Mouse (Mus musculus) myocyte (in vitro differentiated cells): ENCODE data around the gene Cdh18. TPM values are rescaled to one million over a fixed set of nuclear protein-coding genes. Genes with fewer than 3 reads are reported as not detected.
A peak's percentile ranks its signal among the peaks of the same experiment; 100 is the strongest.

Experiments used
- H3K27me3 ChIP-seq: one replicate; pipeline ENCODE4 v1.6.1; 2011; ENCODE audit not compliant: control insufficient read depth, insufficient read depth, insufficient read length
- H3K36me3 ChIP-seq: one replicate; pipeline ENCODE4 v1.6.1; 2011; ENCODE audit not compliant: control insufficient read depth, insufficient read depth
- H3K4me2 ChIP-seq: one replicate; pipeline ENCODE4 v1.6.1; 2011; ENCODE audit warnings: low read depth, control low read depth
- H3K4me3 ChIP-seq: one replicate; pipeline ENCODE4 v1.5.1; 2011; ENCODE audit warnings: mild to moderate bottlenecking, control low read depth, moderate library complexity
- H3K79me2 ChIP-seq: one replicate; pipeline ENCODE4 v1.6.1; 2011; ENCODE audit not compliant: control insufficient read depth, insufficient read depth
- H3ac ChIP-seq: one replicate; pipeline ENCODE4 v1.6.1; 2011; ENCODE audit not compliant: control insufficient read depth, insufficient read length
- CEBPB ChIP-seq: IDR thresholded peaks from 2 replicates; pipeline ENCODE4 v1.6.1; 2011; ENCODE audit warnings: mild to moderate bottlenecking, moderate library complexity; ENCODE audit not compliant: poor library complexity, insufficient read depth, severe bottlenecking
- E2F4 ChIP-seq: IDR thresholded peaks from one replicate; pipeline ENCODE4 v1.6.1; 2011; ENCODE audit warnings: mild to moderate bottlenecking, control low read depth, moderate library complexity; ENCODE audit not compliant: insufficient read depth
- MAX ChIP-seq: IDR thresholded peaks from one replicate; pipeline ENCODE4 v1.6.1; 2011; ENCODE audit warnings: low read depth, mild to moderate bottlenecking, control low read depth
- MYOD1 ChIP-seq, 3 experiments: IDR thresholded peaks; one replicate each; pipeline ENCODE4 v1.6.1; 2011; ENCODE audit warnings: control low read depth in 2 of 3, low read depth in 2 of 3, mild to moderate bottlenecking in 2 of 3, moderate library complexity in 1 of 3; ENCODE audit not compliant: insufficient read length in 2 of 3, control insufficient read depth in 1 of 3
- MYOG ChIP-seq, 3 experiments: IDR thresholded peaks; one replicate each; pipeline ENCODE4 v1.6.1; 2011; ENCODE audit warnings: control low read depth in 2 of 3, low read depth in 2 of 3, mild to moderate bottlenecking in 2 of 3; ENCODE audit not compliant: insufficient read length in 2 of 3, control insufficient read depth in 1 of 3, insufficient read depth in 1 of 3
- POLR2A ChIP-seq: IDR thresholded peaks from one replicate; pipeline ENCODE4 v1.6.1; 2011; ENCODE audit warnings: low read depth, mild to moderate bottlenecking, control low read depth, moderate library complexity; ENCODE audit not compliant: insufficient read length
- POLR2AphosphoS2 ChIP-seq: IDR thresholded peaks from one replicate; pipeline ENCODE4 v1.6.1; 2011; ENCODE audit warnings: low read depth, control low read depth; ENCODE audit not compliant: insufficient read length
- REST ChIP-seq: IDR thresholded peaks from one replicate; pipeline ENCODE4 v1.6.1; 2011; ENCODE audit warnings: mild to moderate bottlenecking, control low read depth, moderate library complexity; ENCODE audit not compliant: insufficient read depth, insufficient read length
- SRF ChIP-seq: IDR thresholded peaks from one replicate; pipeline ENCODE4 v1.6.1; 2011; ENCODE audit warnings: low read depth; ENCODE audit not compliant: control insufficient read depth, insufficient read length
- TCF12 ChIP-seq: IDR thresholded peaks from one replicate; pipeline ENCODE4 v1.6.1; 2011; ENCODE audit warnings: mild to moderate bottlenecking, control low read depth; ENCODE audit not compliant: poor library complexity, insufficient read depth, severe bottlenecking
- TCF3 ChIP-seq: IDR thresholded peaks from one replicate; pipeline ENCODE4 v1.6.1; 2011; ENCODE audit warnings: low read depth, control low read depth; ENCODE audit not compliant: insufficient read length
- USF1 ChIP-seq: IDR thresholded peaks from one replicate; pipeline ENCODE4 v1.6.1; 2011; ENCODE audit warnings: low read depth, mild to moderate bottlenecking, control low read depth, moderate library complexity
- polyA plus RNA-seq: library from polyadenylated mRNA; unstranded; fragments of >200 nt; fragmentation: generic; extraction: Trizol; gene quantifications from one replicate; pipeline ENCODE4 v1.2.1, GENCODE M21; 2012; ENCODE audit warnings: missing spikeins

The Cdh18 gene
- polyA plus RNA-seq, 1 experiment, result 2.5 TPM

- no peaks in the 10 kb centered on the region for H3K79me2 ChIP-seq
- H3K4me2 ChIP-seq, result peak overlapping the region; percentile 37
- TF ChIP-seq CEBPB (0 out of 2 replicates have a peak, but pooled peaks have one; percentile 56), USF1 (no peak), POLR2A (no peak)
- H3ac ChIP-seq, result no peak overlapping the region
- no peaks in the 10 kb centered on the region for H3K36me3 ChIP-seq
- H3K4me3 ChIP-seq, result no peak overlapping the region
- no peaks in the 10 kb centered on the region for H3K27me3 ChIP-seq
Measured at GRCm38 (mm10) chr15:22980136-22980535, 431.3 kb downstream of the Cdh18 start.

- no peak overlapping the region for H3K4me2 ChIP-seq
- no peaks in the 10 kb centered on the region for H3K79me2 ChIP-seq
- no peak overlapping the region for H3ac ChIP-seq
- H3K36me3 ChIP-seq, result no peaks in the 10 kb centered on the region
- H3K4me3 ChIP-seq, result no peak overlapping the region
- TF ChIP-seq SRF (no peak), TCF12 (no peak), MYOD1 (IDR thresholded peaks at IDR 0.05; ENCODE audit: control insufficient read depth in 1 of 3, insufficient read length in 2 of 3, low read depth in 2 of 3) (no peak), E2F4 (no peak), USF1 (no peak), CEBPB (no peak)
- H3K27me3 ChIP-seq, result no peaks in the 10 kb centered on the region
Measured at GRCm38 (mm10) chr15:22984647-22985046, 435.8 kb downstream of the Cdh18 start.

GRCm38 (mm10) chr15:23016680-23017079 is 467.9 kb downstream of the Cdh18 start:
- TF ChIP-seq USF1 (no peak), REST (no peak), MAX (no peak), MYOG (IDR thresholded peaks at IDR 0.05; ENCODE audit: control insufficient read depth in 1 of 3, insufficient read depth in 1 of 3, insufficient read length in 2 of 3, low read depth in 2 of 3) (no peak), POLR2AphosphoS2 (no peak), SRF (no peak), MYOD1 (IDR thresholded peaks at IDR 0.05; ENCODE audit: control insufficient read depth in 1 of 3, insufficient read length in 2 of 3, low read depth in 2 of 3) (no peak), CEBPB (no peak), TCF3 (no peak), POLR2A (no peak), TCF12 (no peak), E2F4 (no peak)
- no peak overlapping the region for H3ac ChIP-seq
- no peaks in the 10 kb centered on the region for H3K27me3 ChIP-seq

GRCm38 (mm10) chr15:23021151-23021550 is 472.3 kb downstream of the Cdh18 start:
- Histone ChIP-seq H3K27me3 (no peaks in the 10 kb centered on the region), H3ac (no peak overlapping the region), H3K79me2 (no peaks in the 10 kb centered on the region), H3K4me2 (no peak overlapping the region), H3K36me3 (no peaks in the 10 kb centered on the region), H3K4me3 (no peak overlapping the region)
- TF ChIP-seq MYOD1 (IDR thresholded peaks at IDR 0.05; ENCODE audit: control insufficient read depth in 1 of 3, insufficient read length in 2 of 3, low read depth in 2 of 3) (no peak), TCF12 (no peak), SRF (no peak), POLR2AphosphoS2 (no peak), USF1 (no peak)

More at GRCm38 (mm10) chr15:23016680-23017079, 467.9 kb downstream of the Cdh18 start:
- Histone ChIP-seq H3K79me2 (no peaks in the 10 kb centered on the region), H3K4me3 (no peak overlapping the region), H3K36me3 (no peaks in the 10 kb centered on the region), H3K4me2 (no peak overlapping the region)

GRCm38 (mm10) chr15:23022635-23023034 is 473.8 kb downstream of the Cdh18 start:
- H3K36me3 ChIP-seq, result no peaks in the 10 kb centered on the region
- no peak for TF ChIP-seq MAX
- TF ChIP-seq MYOG (IDR thresholded peaks at IDR 0.05; ENCODE audit: control insufficient read depth in 1 of 3, insufficient read depth in 1 of 3, insufficient read length in 2 of 3, low read depth in 2 of 3), result no peak
- TF ChIP-seq E2F4, result no peak
- no peak for TF ChIP-seq POLR2AphosphoS2
- no peak for TF ChIP-seq USF1
- no peak for TF ChIP-seq REST
- no peak for TF ChIP-seq TCF12
- no peak for TF ChIP-seq SRF
- TF ChIP-seq CEBPB, result no peak
- no peak for TF ChIP-seq POLR2A
- no peak for TF ChIP-seq TCF3
- no peak for TF ChIP-seq MYOD1 (IDR thresholded peaks at IDR 0.05; ENCODE audit: control insufficient read depth in 1 of 3, insufficient read length in 2 of 3, low read depth in 2 of 3)
- H3K79me2 ChIP-seq, result no peaks in the 10 kb centered on the region
- H3K27me3 ChIP-seq, result no peaks in the 10 kb centered on the region
- no peak overlapping the region for H3K4me2 ChIP-seq
- no peak overlapping the region for H3ac ChIP-seq
- H3K4me3 ChIP-seq, result no peak overlapping the region
